Mouse (Mus musculus): Measurements from ENCODE around the gene Epha2. TPM values are rescaled to one million over a fixed set of nuclear protein-coding genes. Genes with fewer than 3 reads are reported as not detected.

Epha2 gene
- total RNA-seq, 1 experiment = 256 TPM

GRCm38 (mm10) chr4:141270201-141270940 lies 30.7 kb upstream of the Epha2 start:
- in situ Hi-C loops (cut with MboI; ENCODE audit: low sequenced_read_pairs in 2 of 2, unreplicated experiment in 2 of 2) = no loop called here
- Histone ChIP-seq H3K36me3 (ENCODE audit: control insufficient read depth, insufficient read depth, low read length, poor library complexity, severe bottlenecking) (no peaks in the 10 kb centered on the region), H3K9me3 (ENCODE audit: control insufficient read depth, insufficient read depth, low read depth, low read length) (no peaks in the 10 kb centered on the region), H3K9ac (ENCODE audit: insufficient read depth, low read depth, low read length, poor library complexity, severe bottlenecking) (no peak overlapping the region), H3K4me3 (ENCODE audit: insufficient read depth in 1 of 2, low read depth in 1 of 2, low read length in 2 of 2, poor library complexity in 1 of 2, severe bottlenecking in 1 of 2) (no peak overlapping the region), H3K4me1 (ENCODE audit: control insufficient read depth in 2 of 2, insufficient read depth in 2 of 2, low read length in 2 of 2, poor library complexity in 1 of 2) (peaks cover 7 to 31% of the 10 kb centered on the region in 2 experiments), H3K27ac (ENCODE audit: insufficient read depth, low read depth, low read length, poor library complexity, severe bottlenecking) (no peak overlapping the region)
- TF ChIP-seq HCFC1 (IDR thresholded peaks at IDR 0.05; ENCODE audit: borderline replicate concordance, insufficient read depth, low read length) (no peak), ZC3H11A (IDR thresholded peaks at IDR 0.05; ENCODE audit: borderline replicate concordance, low read depth, low read length) (no peak), MAFK (IDR thresholded peaks at IDR 0.05; ENCODE audit: insufficient read depth, low read depth, low read length) (no peak), CHD2 (IDR thresholded peaks at IDR 0.05; ENCODE audit: low read depth, low read length) (no peak), ZNF384 (IDR thresholded peaks at IDR 0.05; ENCODE audit: low read depth, low read length) (no peak)
- no peak for DNase-seq (ENCODE audit: low read depth, low spot score)

- Histone ChIP-seq H3K4me3 (ENCODE audit: insufficient read depth in 1 of 2, low read depth in 1 of 2, low read length in 2 of 2, poor library complexity in 1 of 2, severe bottlenecking in 1 of 2) (no peak overlapping the region), H3K36me3 (ENCODE audit: control insufficient read depth, insufficient read depth, low read length, poor library complexity, severe bottlenecking) (no peaks in the 10 kb centered on the region), H3K9ac (ENCODE audit: insufficient read depth, low read depth, low read length, poor library complexity, severe bottlenecking) (peak overlapping the region; percentile 49; the same call in 1 of the 2 replicates), H3K27ac (ENCODE audit: insufficient read depth, low read depth, low read length, poor library complexity, severe bottlenecking) (0 out of 2 replicates have a peak overlapping the region, but pooled peaks have one; percentile 24), H3K4me1 (ENCODE audit: control insufficient read depth in 2 of 2, insufficient read depth in 2 of 2, low read length in 2 of 2, poor library complexity in 1 of 2) (peaks cover 7 to 38% of the 10 kb centered on the region in 2 experiments), H3K9me3 (ENCODE audit: control insufficient read depth, insufficient read depth, low read depth, low read length) (no peaks in the 10 kb centered on the region)
- in situ Hi-C loops (cut with MboI; ENCODE audit: low sequenced_read_pairs in 2 of 2, unreplicated experiment in 2 of 2) = no loop called here
- DNase-seq (ENCODE audit: low read depth, low spot score) = no peak
- no peak for TF ChIP-seq CHD2 (IDR thresholded peaks at IDR 0.05; ENCODE audit: low read depth, low read length)
Observed at GRCm38 (mm10) chr4:141271228-141271627, 29.8 kb upstream of the Epha2 start.

GRCm38 (mm10) chr4:141271721-141272120 lies 29.3 kb upstream of the Epha2 start:
- H3K9ac ChIP-seq (ENCODE audit: insufficient read depth, low read depth, low read length, poor library complexity, severe bottlenecking) = peak overlapping the region; percentile 49; the same call in 1 of the 2 replicates
- in situ Hi-C loops (cut with MboI; ENCODE audit: low sequenced_read_pairs in 2 of 2, unreplicated experiment in 2 of 2) = no loop called here
- no peak for TF ChIP-seq CHD2 (IDR thresholded peaks at IDR 0.05; ENCODE audit: low read depth, low read length)
- TF ChIP-seq HCFC1 (IDR thresholded peaks at IDR 0.05; ENCODE audit: borderline replicate concordance, insufficient read depth, low read length) = no peak
- no peak for TF ChIP-seq ZNF384 (IDR thresholded peaks at IDR 0.05; ENCODE audit: low read depth, low read length)
- TF ChIP-seq MAFK (IDR thresholded peaks at IDR 0.05; ENCODE audit: insufficient read depth, low read depth, low read length) = no peak
- no peak for TF ChIP-seq ZC3H11A (IDR thresholded peaks at IDR 0.05; ENCODE audit: borderline replicate concordance, low read depth, low read length)
- no peak for DNase-seq (ENCODE audit: low read depth, low spot score)
- H3K36me3 ChIP-seq (ENCODE audit: control insufficient read depth, insufficient read depth, low read length, poor library complexity, severe bottlenecking) = no peaks in the 10 kb centered on the region
- H3K9me3 ChIP-seq (ENCODE audit: control insufficient read depth, insufficient read depth, low read depth, low read length) = no peaks in the 10 kb centered on the region
- 0 out of 2 replicates have a peak overlapping the region, but pooled peaks have one; percentile 24 for H3K27ac ChIP-seq (ENCODE audit: insufficient read depth, low read depth, low read length, poor library complexity, severe bottlenecking)
- no peak overlapping the region for H3K4me3 ChIP-seq (ENCODE audit: insufficient read depth in 1 of 2, low read depth in 1 of 2, low read length in 2 of 2, poor library complexity in 1 of 2, severe bottlenecking in 1 of 2)
- H3K4me1 ChIP-seq (ENCODE audit: control insufficient read depth in 2 of 2, insufficient read depth in 2 of 2, low read length in 2 of 2, poor library complexity in 1 of 2) = peaks cover 7 to 39% of the 10 kb centered on the region in 2 experiments

GRCm38 (mm10) chr4:141272878-141273277 lies 28.2 kb upstream of the Epha2 start:
- Histone ChIP-seq H3K27ac (ENCODE audit: insufficient read depth, low read depth, low read length, poor library complexity, severe bottlenecking) (no peak overlapping the region), H3K4me1 (ENCODE audit: control insufficient read depth in 2 of 2, insufficient read depth in 2 of 2, low read length in 2 of 2, poor library complexity in 1 of 2) (peaks cover 7 to 47% of the 10 kb centered on the region in 2 experiments)
- in situ Hi-C loops (cut with MboI; ENCODE audit: low sequenced_read_pairs in 2 of 2, unreplicated experiment in 2 of 2) = no loop called here

More at GRCm38 (mm10) chr4:141272878-141273277, 28.2 kb upstream of the Epha2 start:
- peak overlapping the region; percentile 27 to 30 for H3K4me3 ChIP-seq (ENCODE audit: insufficient read depth in 1 of 2, low read depth in 1 of 2, low read length in 2 of 2, poor library complexity in 1 of 2, severe bottlenecking in 1 of 2)
- no peaks in the 10 kb centered on the region for H3K9me3 ChIP-seq (ENCODE audit: control insufficient read depth, insufficient read depth, low read depth, low read length)
- no peak for DNase-seq (ENCODE audit: low read depth, low spot score)
- peak overlapping the region; percentile 42; the same call in 1 of the 2 replicates for H3K9ac ChIP-seq (ENCODE audit: insufficient read depth, low read depth, low read length, poor library complexity, severe bottlenecking)
- no peak for TF ChIP-seq MAFK (IDR thresholded peaks at IDR 0.05; ENCODE audit: insufficient read depth, low read depth, low read length)
- TF ChIP-seq ZNF384 (IDR thresholded peaks at IDR 0.05; ENCODE audit: low read depth, low read length) = no peak
- TF ChIP-seq ZC3H11A (IDR thresholded peaks at IDR 0.05; ENCODE audit: borderline replicate concordance, low read depth, low read length) = no peak
- TF ChIP-seq HCFC1 (IDR thresholded peaks at IDR 0.05; ENCODE audit: borderline replicate concordance, insufficient read depth, low read length) = no peak
- no peak for TF ChIP-seq CHD2 (IDR thresholded peaks at IDR 0.05; ENCODE audit: low read depth, low read length)
- H3K36me3 ChIP-seq (ENCODE audit: control insufficient read depth, insufficient read depth, low read length, poor library complexity, severe bottlenecking) = no peaks in the 10 kb centered on the region
